ENCODE assay signal across 8 mouse cellular contexts in genomic region chr10:18469279-18470135, GRCm38 (mm10).
A peak's percentile ranks its signal among the peaks of the same experiment; 100 is the strongest.
DNase-seq lines count a peak whose midpoint lies in the region; ATAC-seq and TF ChIP-seq lines count a peak whose summit lies in the region.

No protein-coding gene starts in this region.

- no peaks in the 10 kb centered on the region for H3K9me3 ChIP-seq in hindbrain, embryonic 11.5 days (ENCODE audit: control insufficient read depth, low read length)
- H3K9me3 ChIP-seq in limb, embryonic 11.5 days (ENCODE audit: control insufficient read depth, low read length), result no peaks in the 10 kb centered on the region
- no peaks in the 10 kb centered on the region for H3K9me3 ChIP-seq in midbrain, embryonic 14.5 days (ENCODE audit: control insufficient read depth, low read length)

- ATAC-seq in common myeloid progenitor, adult 5-6 weeks (replicated peaks; ENCODE audit: low read depth, poor library complexity, severe bottlenecking), result peak; percentile 52; the same call in 1 of the 2 replicates
- peak; percentile 87 for ATAC-seq in hindbrain, embryonic 11.5 days (ENCODE audit: low FRiP score)
- peak; percentile 53; the same call in 1 of the 2 replicates for ATAC-seq in limb, embryonic 11.5 days (ENCODE audit: insufficient number of reproducible peaks, low FRiP score, low TSS enrichment, low read depth)
- peak; percentile 73 for ATAC-seq in midbrain, embryonic 14.5 days (ENCODE audit: low FRiP score, low TSS enrichment)

- no peaks in the 10 kb centered on the region for H3K27me3 ChIP-seq in hindbrain, embryonic 11.5 days (ENCODE audit: control insufficient read depth, insufficient read depth, low read length)
- no peaks in the 10 kb centered on the region for H3K27me3 ChIP-seq in limb, embryonic 11.5 days (ENCODE audit: control insufficient read depth, insufficient read depth, low read length)
- H3K27me3 ChIP-seq in midbrain, embryonic 14.5 days (ENCODE audit: control insufficient read depth, insufficient read depth, low read length), result peaks cover 16% of the 10 kb centered on the region

- DNase-seq in layer of hippocampus, adult 2 months (ENCODE audit: low spot score in 2 of 2), result no peak
- DNase-seq in layer of hippocampus, postnatal 10 days (ENCODE audit: low spot score in 2 of 2), result no peak
- peak; percentile 87 for DNase-seq in hindbrain, embryonic 11.5 days (ENCODE audit: low spot score)
- peak; percentile 64 for DNase-seq in limb, embryonic 11.5 days (ENCODE audit: low spot score)
- peak; percentile 84 for DNase-seq in midbrain, embryonic 14.5 days
- DNase-seq in thymus, postnatal 4 days, result peak; percentile 63
- no peak for DNase-seq in layer of hippocampus, adult 11-12 months (ENCODE audit: low spot score)

- peak overlapping the region; percentile 57; the same call in 1 of the 2 replicates for H3K9ac ChIP-seq in hindbrain, embryonic 11.5 days (ENCODE audit: low read depth, low read length)
- no peak overlapping the region for H3K9ac ChIP-seq in limb, embryonic 11.5 days (ENCODE audit: low read length)
- peak overlapping the region; percentile 42 for H3K9ac ChIP-seq in midbrain, embryonic 14.5 days (replicated peaks; ENCODE audit: low read length)

- H3K36me3 ChIP-seq in hindbrain, embryonic 11.5 days (ENCODE audit: control insufficient read depth, insufficient read depth, low read length), result no peaks in the 10 kb centered on the region
- H3K36me3 ChIP-seq in limb, embryonic 11.5 days (ENCODE audit: control insufficient read depth, insufficient read depth, low read length), result no peaks in the 10 kb centered on the region
- H3K36me3 ChIP-seq in midbrain, embryonic 14.5 days (ENCODE audit: control insufficient read depth, insufficient read depth, low read length), result 0 out of 2 replicates have a peak, but pooled peaks cover 7% of the 10 kb centered on the region

- peak overlapping the region; percentile 41 for H3K4me3 ChIP-seq in layer of hippocampus, adult 2 months
- H3K4me3 ChIP-seq in hindbrain, embryonic 11.5 days (ENCODE audit: low read depth, low read length), result peak overlapping the region; percentile 27
- H3K4me3 ChIP-seq in limb, embryonic 11.5 days (ENCODE audit: low read depth, low read length), result peak overlapping the region; percentile 7; the same call in 1 of the 2 replicates
- peak overlapping the region; percentile 32 for H3K4me3 ChIP-seq in midbrain, embryonic 14.5 days (replicated peaks; ENCODE audit: low read depth, low read length)

- no peaks in the 10 kb centered on the region for H3K4me1 ChIP-seq in hindbrain, embryonic 11.5 days (replicated peaks; ENCODE audit: control insufficient read depth, insufficient read depth, low read length)
- H3K4me1 ChIP-seq in limb, embryonic 11.5 days (ENCODE audit: control insufficient read depth, insufficient read depth, low read length), result peaks cover 9% of the 10 kb centered on the region; the same call in 1 of the 2 replicates
- H3K4me1 ChIP-seq in midbrain, embryonic 14.5 days (ENCODE audit: control insufficient read depth, insufficient read depth, low read length), result peaks cover 34% of the 10 kb centered on the region

- TF ChIP-seq CTCF in layer of hippocampus, adult 2 months (conservative IDR thresholded peaks at IDR 0.05), result no peak

- WGBS in hindbrain, embryonic 11.5 days, result under 1% methylated on average over 17 of the region's 17 CpGs
- under 1% methylated on average over 17 of the region's 17 CpGs for WGBS in limb, embryonic 11.5 days
- WGBS in midbrain, embryonic 14.5 days, result under 1% methylated on average over 17 of the region's 17 CpGs

- H3K4me2 ChIP-seq in hindbrain, embryonic 11.5 days (replicated peaks; ENCODE audit: low read depth, low read length), result peak overlapping the region; percentile 40
- peak overlapping the region; percentile 33 for H3K4me2 ChIP-seq in limb, embryonic 11.5 days (ENCODE audit: low read depth, severe bottlenecking)
- peak overlapping the region; percentile 63 for H3K4me2 ChIP-seq in midbrain, embryonic 14.5 days (ENCODE audit: low read length)

- H3K27ac ChIP-seq in layer of hippocampus, adult 2 months, result no peak overlapping the region
- H3K27ac ChIP-seq in hindbrain, embryonic 11.5 days (ENCODE audit: low read depth, low read length), result peak overlapping the region; percentile 74
- no peak overlapping the region for H3K27ac ChIP-seq in limb, embryonic 11.5 days (replicated peaks; ENCODE audit: low read depth, low read length)
- peak overlapping the region; percentile 70 for H3K27ac ChIP-seq in midbrain, embryonic 14.5 days (replicated peaks; ENCODE audit: low read depth, low read length)

Comparison
In these comparisons a context has a peak if more than half of its experiments do, and no peak if none do; other contexts are left out.
1. DNase-seq: peak in hindbrain, embryonic 11.5 days (single experiment), limb, embryonic 11.5 days (single experiment), midbrain, embryonic 14.5 days (single experiment) and thymus, postnatal 4 days (single experiment); none in layer of hippocampus, adult 2 months (0 of 2), layer of hippocampus, postnatal 10 days (0 of 2) and layer of hippocampus, adult 11-12 months (single experiment).
2. H3K27ac ChIP-seq: peak in hindbrain, embryonic 11.5 days (single experiment) and midbrain, embryonic 14.5 days (single experiment); none in layer of hippocampus, adult 2 months (single experiment) and limb, embryonic 11.5 days (single experiment).
3. Peak in every context shown above with its lines, with median percentiles within 50 percentile points of each other: H3K4me3 ChIP-seq, ATAC-seq and H3K4me2 ChIP-seq.